Mouse (Mus musculus): Measurements from ENCODE around the gene Zmynd19.

GRCm38 (mm10) chr2:24927810-24928479 lies 21.6 kb upstream of the Zmynd19 start:
- peak; percentile 50; the same call in 1 of the 2 replicates for TF ChIP-seq TCF12 (IDR thresholded peaks at IDR 0.05; ENCODE audit: low read depth, low read length)
- TF ChIP-seq NELFE (IDR thresholded peaks at IDR 0.05; ENCODE audit: low read depth, low read length) = no peak
- no peak for TF ChIP-seq HCFC1 (IDR thresholded peaks at IDR 0.05; ENCODE audit: low read depth, low read length)
- no peak for TF ChIP-seq CTCF (IDR thresholded peaks at IDR 0.05 in 2 of 3, conservative IDR thresholded peaks at IDR 0.05 in 1 of 3; ENCODE audit: control insufficient read depth in 1 of 3, insufficient read depth in 1 of 3, low read depth in 2 of 3, low read length in 3 of 3, poor library complexity in 1 of 3, severe bottlenecking in 1 of 3)
- TF ChIP-seq ZNF384 (IDR thresholded peaks at IDR 0.05; ENCODE audit: low read depth, low read length) = no peak
- no peak for TF ChIP-seq POLR2A (IDR thresholded peaks at IDR 0.05; ENCODE audit: control insufficient read depth in 1 of 2, insufficient read depth in 1 of 2, low read depth in 1 of 2, low read length in 2 of 2, poor library complexity in 1 of 2)
- TF ChIP-seq POLR2AphosphoS2 (IDR thresholded peaks at IDR 0.05; ENCODE audit: low read length) = no peak
